Mouse (Mus musculus): ENCODE measurements around the gene Nanos2. TPM values are rescaled to one million over a fixed set of nuclear protein-coding genes. Genes with fewer than 3 reads are reported as not detected.
A peak's percentile ranks its signal among the peaks of the same experiment; 100 is the strongest.

The Nanos2 gene
- polyA plus RNA-seq, 1 experiment from 2014 or later: 0.10 TPM

DNA sequence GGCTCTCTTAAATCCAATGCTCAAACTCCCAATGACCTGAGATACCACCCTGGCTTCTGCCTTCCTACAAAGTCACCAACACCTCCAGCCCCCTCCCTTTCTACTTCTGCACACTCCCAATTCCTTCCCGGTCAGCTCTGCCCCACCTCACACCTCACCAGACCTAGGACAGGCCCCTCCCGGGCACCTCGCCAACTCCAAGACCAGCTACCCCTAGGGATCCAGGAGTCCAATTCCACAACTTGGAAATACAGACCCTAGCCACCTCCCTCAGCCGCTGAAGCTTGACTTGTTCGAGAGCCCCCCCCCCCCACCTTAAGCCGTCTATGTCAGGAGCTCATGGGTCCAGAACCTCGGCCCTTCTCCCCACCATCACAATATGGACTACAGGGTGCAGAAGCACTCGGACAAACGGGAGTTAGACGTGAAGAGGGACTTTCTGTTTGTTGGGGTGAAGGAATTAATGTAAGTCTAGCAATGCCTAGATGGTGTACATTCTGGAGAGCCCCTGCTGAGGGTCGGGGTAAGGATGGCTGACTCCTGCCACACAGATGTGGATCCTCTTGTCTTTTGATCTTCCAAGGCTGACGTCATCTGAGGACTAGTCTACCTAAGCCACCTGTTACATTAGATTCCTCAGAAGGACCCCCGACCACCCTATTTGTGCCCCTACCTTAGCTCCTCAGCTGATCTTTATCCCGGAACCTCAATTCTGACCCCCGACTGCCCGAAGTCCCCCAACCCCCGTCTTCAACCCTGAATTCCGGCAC lies 35.2 kb downstream of the Nanos2 start:
- H3K4me3 ChIP-seq (ENCODE audit: low read depth, low read length): no peak overlapping the region
- 70% methylated on average over 18 of the region's 18 CpGs for WGBS
- no peak overlapping the region for H3K4me2 ChIP-seq
- H3K36me3 ChIP-seq (ENCODE audit: control insufficient read depth, insufficient read depth, low read length): no peaks in the 10 kb centered on the region
- peaks cover 26% of the 10 kb centered on the region for H3K27me3 ChIP-seq (ENCODE audit: control insufficient read depth, insufficient read depth, low read length)
- DNase-seq (ENCODE audit: low spot score, missing footprints) (no peak), ATAC-seq (ENCODE audit: low FRiP score) (no peak)
- H3K27ac ChIP-seq (ENCODE audit: low read depth, low read length): no peak overlapping the region
- H3K9me3 ChIP-seq (ENCODE audit: control insufficient read depth, low read length): no peaks in the 10 kb centered on the region
- H3K9ac ChIP-seq (ENCODE audit: low read length): no peak overlapping the region
- H3K4me1 ChIP-seq (ENCODE audit: control insufficient read depth, insufficient read depth, low read length): peaks cover 7% of the 10 kb centered on the region

GRCm38 (mm10) chr7:19023357-19023814 lies 36.2 kb downstream of the Nanos2 start, which contains the start of gene Foxa3:
Gene Foxa3 (minus strand): TSS chr7:19023538.
- Histone ChIP-seq H3K27ac (ENCODE audit: low read depth, low read length) (peak within 1 kb of the TSS; percentile 48; the same call in 1 of the 2 replicates), H3K27me3 (ENCODE audit: control insufficient read depth, insufficient read depth, low read length) (peaks cover 26% of the 10 kb centered on the region), H3K4me2 (peak within 1 kb of the TSS; percentile 74), H3K4me1 (ENCODE audit: control insufficient read depth, insufficient read depth, low read length) (peaks cover 7% of the 10 kb centered on the region), H3K9ac (ENCODE audit: low read length) (peak within 1 kb of the TSS; percentile 93), H3K9me3 (ENCODE audit: control insufficient read depth, low read length) (no peaks in the 10 kb centered on the region), H3K36me3 (ENCODE audit: control insufficient read depth, insufficient read depth, low read length) (no peaks in the 10 kb centered on the region), H3K4me3 (ENCODE audit: low read depth, low read length) (peak within 1 kb of the TSS; percentile 92)
- ATAC-seq (ENCODE audit: low FRiP score) (peak; percentile 18), DNase-seq (ENCODE audit: low spot score, missing footprints) (no peak)
- WGBS: 5% methylated on average over 30 of the region's 30 CpGs

GRCm38 (mm10) chr7:19024096-19024506 lies 36.9 kb downstream of the Nanos2 start, which contains the start of gene Sympk:
Gene Sympk (plus strand): TSS chr7:19024377.
- WGBS: under 1% methylated on average over 48 of the region's 50 CpGs

GRCm38 (mm10) chr7:19024581-19025255 lies 37.5 kb downstream of the Nanos2 start:
- Histone ChIP-seq H3K4me2 (peak overlapping the region; percentile 74), H3K9me3 (ENCODE audit: control insufficient read depth, low read length) (no peaks in the 10 kb centered on the region), H3K4me1 (ENCODE audit: control insufficient read depth, insufficient read depth, low read length) (peaks cover 7% of the 10 kb centered on the region), H3K27ac (ENCODE audit: low read depth, low read length) (peak overlapping the region; percentile 48; the same call in 1 of the 2 replicates), H3K9ac (ENCODE audit: low read length) (peak overlapping the region; percentile 93), H3K36me3 (ENCODE audit: control insufficient read depth, insufficient read depth, low read length) (peaks cover 5% of the 10 kb centered on the region), H3K27me3 (ENCODE audit: control insufficient read depth, insufficient read depth, low read length) (peaks cover 26% of the 10 kb centered on the region), H3K4me3 (ENCODE audit: low read depth, low read length) (peak overlapping the region; percentile 92)
- WGBS: 3% methylated on average over 36 of the region's 36 CpGs
- peak; percentile 94 for DNase-seq (ENCODE audit: low spot score, missing footprints)
- ATAC-seq (ENCODE audit: low FRiP score): peak; percentile 71

More at GRCm38 (mm10) chr7:19024096-19024506, 36.9 kb downstream of the Nanos2 start, which contains the start of gene Sympk:
- peak; percentile 96 for ATAC-seq (ENCODE audit: low FRiP score)
- Histone ChIP-seq H3K9ac (ENCODE audit: low read length) (peak within 1 kb of the TSS; percentile 93), H3K4me1 (ENCODE audit: control insufficient read depth, insufficient read depth, low read length) (peaks cover 7% of the 10 kb centered on the region), H3K36me3 (ENCODE audit: control insufficient read depth, insufficient read depth, low read length) (no peaks in the 10 kb centered on the region), H3K4me2 (peak within 1 kb of the TSS; percentile 74), H3K27me3 (ENCODE audit: control insufficient read depth, insufficient read depth, low read length) (peaks cover 26% of the 10 kb centered on the region), H3K4me3 (ENCODE audit: low read depth, low read length) (peak within 1 kb of the TSS; percentile 92), H3K27ac (ENCODE audit: low read depth, low read length) (peak within 1 kb of the TSS; percentile 48; the same call in 1 of the 2 replicates), H3K9me3 (ENCODE audit: control insufficient read depth, low read length) (no peaks in the 10 kb centered on the region)
- DNase-seq (ENCODE audit: low spot score, missing footprints): peak; percentile 99

DNA sequence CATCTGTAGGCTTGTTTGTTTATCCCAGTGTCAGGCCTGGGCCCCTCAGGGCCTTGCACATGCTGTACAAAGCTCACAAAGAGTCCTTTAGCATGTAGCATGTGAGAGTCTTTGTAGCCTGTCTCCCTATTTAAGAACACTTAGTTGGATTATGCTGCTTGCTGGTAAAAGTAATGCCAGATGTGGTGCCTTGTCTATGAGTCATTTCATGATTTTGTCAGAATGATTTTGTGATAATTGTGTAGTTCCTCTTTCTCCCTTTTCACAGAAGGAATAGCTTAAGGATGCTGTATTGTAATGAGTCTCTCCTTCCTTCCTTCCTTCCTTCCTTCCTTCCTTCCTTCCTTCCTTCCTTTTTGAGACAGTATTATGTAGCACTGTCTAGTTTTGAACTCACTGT lies 40.9 kb downstream of the Nanos2 start:
- DNase-seq (ENCODE audit: low spot score, missing footprints): no peak
- H3K9ac ChIP-seq (ENCODE audit: low read length): no peak overlapping the region

GRCm38 (mm10) chr7:19029084-19029653 lies 42.0 kb downstream of the Nanos2 start:
- Histone ChIP-seq H3K27me3 (ENCODE audit: control insufficient read depth, insufficient read depth, low read length) (no peaks in the 10 kb centered on the region), H3K4me1 (ENCODE audit: control insufficient read depth, insufficient read depth, low read length) (peaks cover 7% of the 10 kb centered on the region), H3K36me3 (ENCODE audit: control insufficient read depth, insufficient read depth, low read length) (peaks cover 22% of the 10 kb centered on the region), H3K27ac (ENCODE audit: low read depth, low read length) (no peak overlapping the region), H3K9ac (ENCODE audit: low read length) (no peak overlapping the region), H3K4me2 (no peak overlapping the region), H3K9me3 (ENCODE audit: control insufficient read depth, low read length) (no peaks in the 10 kb centered on the region), H3K4me3 (ENCODE audit: low read depth, low read length) (no peak overlapping the region)
- peak; percentile 20 for ATAC-seq (ENCODE audit: low FRiP score)
- DNase-seq (ENCODE audit: low spot score, missing footprints): peak; percentile 95
- WGBS: 65% methylated on average over 6 of the region's 6 CpGs

More for the DNA sequence above, 40.9 kb downstream of the Nanos2 start:
- Histone ChIP-seq H3K4me2 (no peak overlapping the region), H3K36me3 (ENCODE audit: control insufficient read depth, insufficient read depth, low read length) (peaks cover 20% of the 10 kb centered on the region), H3K9me3 (ENCODE audit: control insufficient read depth, low read length) (no peaks in the 10 kb centered on the region), H3K4me3 (ENCODE audit: low read depth, low read length) (no peak overlapping the region), H3K27ac (ENCODE audit: low read depth, low read length) (no peak overlapping the region), H3K4me1 (ENCODE audit: control insufficient read depth, insufficient read depth, low read length) (peaks cover 7% of the 10 kb centered on the region), H3K27me3 (ENCODE audit: control insufficient read depth, insufficient read depth, low read length) (peaks cover 8% of the 10 kb centered on the region)
- no peak for ATAC-seq (ENCODE audit: low FRiP score)

- Histone ChIP-seq H3K27ac (ENCODE audit: low read depth, low read length) (no peak overlapping the region), H3K4me3 (ENCODE audit: low read depth, low read length) (no peak overlapping the region), H3K36me3 (ENCODE audit: control insufficient read depth, insufficient read depth, low read length) (peaks cover 25% of the 10 kb centered on the region), H3K27me3 (ENCODE audit: control insufficient read depth, insufficient read depth, low read length) (no peaks in the 10 kb centered on the region), H3K4me2 (no peak overlapping the region), H3K4me1 (ENCODE audit: control insufficient read depth, insufficient read depth, low read length) (no peaks in the 10 kb centered on the region), H3K9ac (ENCODE audit: low read length) (no peak overlapping the region), H3K9me3 (ENCODE audit: control insufficient read depth, low read length) (no peaks in the 10 kb centered on the region)
- DNase-seq (ENCODE audit: low spot score, missing footprints) (no peak), ATAC-seq (ENCODE audit: low FRiP score) (no peak)
- WGBS: 35% methylated on average over 4 of the region's 4 CpGs
Measured at GRCm38 (mm10) chr7:19031641-19032040, 44.4 kb downstream of the Nanos2 start.
